In the genomic region with DNA sequence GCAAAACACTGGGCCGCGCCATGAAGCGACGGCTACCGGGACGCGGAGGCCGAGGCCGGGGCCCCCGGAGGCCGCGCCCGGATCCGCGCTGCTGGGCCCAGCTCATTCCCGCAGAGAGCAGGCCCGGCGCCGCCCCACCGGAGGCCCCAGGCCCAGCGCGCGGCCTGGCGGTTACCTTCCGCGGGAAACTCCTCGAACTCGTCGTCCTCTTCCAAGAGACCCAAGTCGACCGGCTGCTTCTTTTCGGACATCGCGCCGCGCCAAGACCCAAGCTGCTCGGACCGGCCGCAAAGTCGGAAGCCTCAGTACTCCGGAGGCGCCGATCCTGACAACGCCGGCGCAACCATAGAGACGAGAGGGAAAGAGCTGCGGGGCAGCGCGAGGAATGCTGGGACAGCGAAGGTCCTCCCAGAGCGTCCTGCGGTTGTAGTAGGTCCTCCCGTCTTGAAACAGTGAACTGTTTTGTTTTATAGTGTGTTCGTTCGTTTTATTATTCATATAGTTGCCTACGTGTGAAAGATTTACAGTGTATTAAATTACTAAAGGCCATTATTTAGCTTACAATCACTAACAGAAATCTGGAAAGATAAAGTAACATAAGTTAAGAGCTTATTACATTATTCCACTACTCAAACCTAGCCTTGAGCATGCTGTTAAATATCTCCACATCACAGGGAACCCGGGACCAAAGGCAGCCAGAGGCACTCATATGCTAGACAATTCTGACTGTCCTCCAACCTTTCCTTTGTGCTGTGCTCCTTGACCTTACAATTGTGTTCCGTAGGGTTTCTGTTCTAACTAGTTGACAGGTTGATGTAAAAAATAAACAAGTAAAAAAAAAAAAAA, we compare ENCODE assay signal across 7 mouse cellular contexts. TPM values are rescaled to one million over a fixed set of nuclear protein-coding genes. Genes with fewer than 3 reads are reported as not detected.
DNase-seq lines count a peak whose midpoint lies in the region; ATAC-seq lines count a peak whose summit lies in the region.

TSS of gene Sem1 (minus strand) at position 360 of the 846 bp plus-strand sequence.

- peak; percentile 99 for ATAC-seq in intestine, embryonic 15.5 days

- peak within 1 kb of the TSS; percentile 61 for H3K4me2 ChIP-seq in intestine, embryonic 15.5 days (replicated peaks)

- H3K4me3 ChIP-seq in intestine, embryonic 15.5 days (replicated peaks), result peak within 1 kb of the TSS; percentile 87
- peak within 1 kb of the TSS; percentile 94 for H3K4me3 ChIP-seq in midbrain, embryonic 10.5 days

- H3K4me1 ChIP-seq in intestine, embryonic 15.5 days (replicated peaks), result no peaks in the 10 kb centered on the region
- peaks cover 15% of the 10 kb centered on the region for H3K4me1 ChIP-seq in midbrain, embryonic 10.5 days

- H3K36me3 ChIP-seq in intestine, embryonic 15.5 days, result no peaks in the 10 kb centered on the region
- H3K36me3 ChIP-seq in midbrain, embryonic 10.5 days, result peaks cover 20% of the 10 kb centered on the region

- intact Hi-C loops in gastrocnemius, postnatal 36 days (cut with DNase I), result no loop called here
- intact Hi-C loops in left cerebral cortex, postnatal 25 days (cut with DNase I), result loop anchor here (5.0 to 10.0 kb wide), 3 partner anchors 284 to 574 kb away; partner anchors contain the start of genes Dlx6 and Sdhaf3

- under 1% methylated on average over 59 of the region's 59 CpGs for WGBS in intestine, embryonic 15.5 days
- 1% methylated on average over 59 of the region's 59 CpGs for WGBS in midbrain, embryonic 10.5 days

- no peaks in the 10 kb centered on the region for H3K27me3 ChIP-seq in intestine, embryonic 15.5 days (replicated peaks)
- H3K27me3 ChIP-seq in midbrain, embryonic 10.5 days (ENCODE audit: low read depth, poor library complexity, severe bottlenecking), result no peaks in the 10 kb centered on the region

- no peaks in the 10 kb centered on the region for H3K9me3 ChIP-seq in intestine, embryonic 15.5 days
- no peaks in the 10 kb centered on the region for H3K9me3 ChIP-seq in midbrain, embryonic 10.5 days (replicated peaks)

- peak within 1 kb of the TSS; percentile 98 for H3K9ac ChIP-seq in intestine, embryonic 15.5 days

- H3K27ac ChIP-seq in intestine, embryonic 15.5 days, result peak within 1 kb of the TSS; percentile 92
- peak within 1 kb of the TSS; percentile 96 for H3K27ac ChIP-seq in midbrain, embryonic 10.5 days (replicated peaks)

- peak; percentile 93 for DNase-seq in adrenal gland, adult 2 months
- peak; percentile 84 for DNase-seq in embryo, embryonic 11.5 days (ENCODE audit: low read depth, low spot score)
- DNase-seq in gastrocnemius, postnatal 36 days, result peak; percentile 84 to 86
- DNase-seq in left cerebral cortex, postnatal 25 days (ENCODE audit: low spot score in 2 of 2), result peak; percentile 89 to 92
- peak; percentile 87 for DNase-seq in midbrain, embryonic 10.5 days (ENCODE audit: low spot score)
- peak; percentile 86 for DNase-seq in right cerebral cortex, postnatal 4 days

RNA-seq across cellular contexts. Expression of gene Sem1, which starts in this region (rescaled TPM):
- total RNA-seq in adrenal gland, adult 2 months (2021), result 10 to 100 TPM; 56.4 to 71.5 TPM
- polyA plus RNA-seq in adrenal gland, adult 2 months (2012; rRNA removed), result 5.3 and 5.9 TPM in 2 replicates
- 10 to 100 TPM; 55.3 to 61.0 TPM for total RNA-seq in gastrocnemius, postnatal 36 days (2021)
- polyA plus RNA-seq in intestine, embryonic 15.5 days (2015; fragmentation: Nextera tagmentation; extraction: Ambion mirVana), result 227 and 235 TPM in 2 replicates
- total RNA-seq in left cerebral cortex, postnatal 25 days (2021), result 10 to 100 TPM; 47.0 to 50.7 TPM
- polyA plus RNA-seq in midbrain, embryonic 10.5 days (2016; fragmentation: Nextera tagmentation; extraction: Ambion mirVana), result 229 and 237 TPM in 2 replicates

Comparison
In these comparisons a context has a peak if more than half of its experiments do, and no peak if none do; other contexts are left out.
1. Peak in every context shown above with its lines: DNase-seq, ATAC-seq, H3K4me3 ChIP-seq and H3K27ac ChIP-seq.
2. RNA of gene Sem1 (polyA plus RNA-seq): 229 to 237 TPM in midbrain, embryonic 10.5 days and 227 to 235 TPM in intestine, embryonic 15.5 days; 5.3 to 5.9 TPM in adrenal gland, adult 2 months; every median in the first group is over 10 times any median in the second.